Mouse (Mus musculus) kidney, embryonic 16.5 days (tissue): ENCODE data around the gene Nphp4. TPM values are rescaled to one million over a fixed set of nuclear protein-coding genes. Genes with fewer than 3 reads are reported as not detected.
"Not testable (repeated sequence)": the region's sequence is repeated elsewhere in the genome, so short reads cannot be mapped to it uniquely, and the experiment has no call there.

Experiments
- ATAC-seq: fragments of 200-750 bp; cut with Nextera tagmentation; 2 replicates; pipeline ENCODE4 v1.8.0; 2017; ENCODE audit warnings: moderate TSS enrichment; ENCODE audit not compliant: low FRiP score, low TSS enrichment
- H3K27ac ChIP-seq: fragments of 300-500 bp; sonication (generic); 2 replicates; pipeline ENCODE4 v1.5.1; 2014; ENCODE audit warnings: low read length
- H3K27me3 ChIP-seq: fragments of 300-500 bp; sonication (generic); 2 replicates; pipeline ENCODE4 v1.6.1; 2014; ENCODE audit warnings: low read length, control low read depth, mixed read lengths; ENCODE audit not compliant: insufficient read depth
- H3K36me3 ChIP-seq: fragments of 300-500 bp; sonication (generic); 2 replicates; pipeline ENCODE4 v1.6.1; 2014; ENCODE audit warnings: low read length, control low read depth, mixed read lengths; ENCODE audit not compliant: insufficient read depth
- H3K4me1 ChIP-seq: fragments of 300-500 bp; sonication (generic); 2 replicates; pipeline ENCODE4 v1.6.1; 2014; ENCODE audit warnings: low read length, control low read depth, mixed read lengths; ENCODE audit not compliant: insufficient read depth
- H3K4me2 ChIP-seq: fragments of 300-500 bp; sonication (generic); replicated peaks from 2 replicates; pipeline ENCODE4 v1.6.1; 2014; ENCODE audit warnings: low read depth, low read length
- H3K4me3 ChIP-seq: fragments of 300-500 bp; sonication (generic); 2 replicates; pipeline ENCODE4 v1.5.1; 2014; ENCODE audit warnings: mild to moderate bottlenecking, low read length
- H3K9ac ChIP-seq: fragments of 300-500 bp; sonication (generic); replicated peaks from 2 replicates; pipeline ENCODE4 v1.6.1; 2014; ENCODE audit warnings: low read length
- H3K9me3 ChIP-seq: fragments of 300-500 bp; sonication (generic); 2 replicates; pipeline ENCODE4 v1.6.1; 2016; ENCODE audit warnings: low read length, control low read depth
- WGBS: fragments of 180-500 bp; shearing (Covaris S2); extraction: QIAGEN DNeasy Blood & Tissue Kit; methylation state at CpG from one replicate; pipeline ENCODE4 v1.1.7; 2014; 5-methylcytosine and 5-hydroxymethylcytosine counted together
- polyA plus RNA-seq: library from polyadenylated mRNA; unstranded; fragments of >200 nt; fragmentation: Nextera tagmentation; extraction: Ambion mirVana; gene quantifications from 2 replicates; pipeline ENCODE4 v1.2.1, GENCODE M21; 2015

The Nphp4 gene
- polyA plus RNA-seq, 1 experiment from 2014 or later: 5.2 TPM

DNA sequence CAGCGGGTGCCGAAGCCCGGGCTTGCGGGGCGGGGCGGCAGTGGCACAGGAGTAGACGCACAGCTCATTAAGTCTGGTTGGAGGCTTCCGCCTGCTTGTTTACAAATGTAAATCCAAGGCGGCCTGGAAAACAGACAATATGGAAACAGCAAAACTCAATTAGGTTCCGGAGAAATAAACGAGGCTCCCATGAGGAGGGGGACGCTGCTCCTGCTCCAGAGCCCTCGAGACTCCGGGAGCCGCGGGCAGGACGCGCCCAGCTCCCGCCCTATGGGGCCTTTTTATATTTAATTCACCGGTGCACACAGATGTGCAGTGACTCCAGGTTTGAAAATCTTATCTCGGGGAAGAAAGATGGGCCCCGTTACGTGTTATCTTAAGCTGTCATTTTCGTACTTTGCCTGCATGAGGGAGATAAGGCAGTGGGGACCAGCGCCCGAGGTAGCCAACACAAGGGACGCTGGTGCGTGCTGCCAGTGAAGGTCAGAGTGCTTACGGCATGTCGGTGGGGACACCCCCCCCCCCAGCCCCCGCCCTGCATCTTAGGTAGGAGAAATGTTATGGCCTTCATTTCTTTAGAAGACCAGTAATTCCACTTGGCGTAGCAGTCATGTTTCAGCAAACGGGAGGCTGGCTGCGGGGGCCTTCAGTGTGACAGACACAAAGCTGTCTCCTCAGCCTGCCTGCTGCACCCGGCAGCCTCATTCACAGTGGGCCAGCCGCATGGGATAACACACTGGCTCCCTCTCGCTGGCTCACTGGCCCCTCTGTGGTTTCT is 71.6 kb downstream of the Nphp4 start:
- Histone ChIP-seq H3K4me3 (no peak overlapping the region), H3K36me3 (no peaks in the 10 kb centered on the region), H3K9ac (no peak overlapping the region), H3K27ac (no peak overlapping the region), H3K27me3 (no peaks in the 10 kb centered on the region), H3K9me3 (no peaks in the 10 kb centered on the region), H3K4me2 (no peak overlapping the region), H3K4me1 (no peaks in the 10 kb centered on the region)
- WGBS: 59% methylated on average over 37 of the region's 37 CpGs
- ATAC-seq: no peak

DNA sequence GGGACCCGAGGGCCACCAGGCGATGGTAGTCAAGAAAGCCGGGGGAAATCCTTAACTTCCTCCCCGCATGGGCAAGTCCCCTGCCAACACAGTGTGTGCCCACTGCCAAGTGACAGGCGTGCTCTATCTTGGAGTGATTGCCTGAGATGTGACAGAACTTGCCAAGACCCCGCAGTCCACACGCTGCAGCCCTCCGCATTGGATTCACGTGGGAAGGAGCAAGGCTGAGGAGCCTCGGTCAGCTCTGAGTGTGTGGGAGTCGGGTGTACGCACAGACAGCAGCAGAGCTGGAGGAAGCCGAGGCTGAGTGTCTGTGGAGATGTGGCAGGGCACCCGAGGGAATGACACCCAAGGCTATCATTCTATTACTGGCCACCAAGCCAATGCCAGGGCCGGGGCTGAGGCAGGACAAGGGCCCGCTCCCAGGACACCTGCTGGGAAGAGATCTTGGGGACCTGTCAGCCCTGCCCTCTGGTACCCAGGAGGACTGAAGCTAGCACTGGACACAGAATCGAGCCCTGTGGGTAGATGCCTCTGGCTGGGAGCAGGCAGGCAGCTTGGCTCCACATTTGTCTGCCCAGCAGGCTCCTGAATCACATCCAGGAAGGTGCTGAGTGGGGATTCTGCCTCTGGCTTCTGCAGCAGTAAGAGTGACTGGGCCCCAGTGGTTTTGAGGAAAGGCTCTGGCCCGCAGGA is 73.1 kb downstream of the Nphp4 start:
- Histone ChIP-seq H3K9me3 (no peaks in the 10 kb centered on the region), H3K9ac (no peak overlapping the region), H3K36me3 (no peaks in the 10 kb centered on the region), H3K4me3 (no peak overlapping the region), H3K27me3 (no peaks in the 10 kb centered on the region), H3K27ac (no peak overlapping the region), H3K4me1 (no peaks in the 10 kb centered on the region), H3K4me2 (no peak overlapping the region)
- no peak for ATAC-seq
- 76% methylated on average over 18 of the region's 18 CpGs for WGBS

DNA sequence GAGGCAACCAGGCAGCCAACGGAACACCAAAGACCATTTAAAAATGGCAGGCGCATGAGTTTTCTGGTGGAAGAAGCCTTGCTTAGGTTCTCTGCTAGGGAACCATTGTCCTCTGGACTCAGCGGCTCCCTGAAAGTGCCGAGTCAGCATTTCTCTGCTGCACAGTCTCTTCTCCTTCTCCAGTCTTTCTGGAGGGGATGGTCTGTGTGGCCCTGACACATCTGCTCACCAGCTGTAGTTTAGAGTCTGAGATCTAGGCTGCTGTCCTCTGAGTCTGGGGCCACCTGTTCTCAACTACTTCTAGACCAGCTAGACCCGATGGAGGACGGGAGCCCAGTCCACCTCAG is 73.7 kb downstream of the Nphp4 start:
- Histone ChIP-seq H3K4me1 (no peaks in the 10 kb centered on the region), H3K4me2 (no peak overlapping the region), H3K9ac (no peak overlapping the region), H3K36me3 (no peaks in the 10 kb centered on the region), H3K27ac (no peak overlapping the region), H3K27me3 (no peaks in the 10 kb centered on the region), H3K4me3 (no peak overlapping the region), H3K9me3 (no peaks in the 10 kb centered on the region)
- no peak for ATAC-seq
- 88% methylated on average over 6 of the region's 6 CpGs for WGBS

DNA sequence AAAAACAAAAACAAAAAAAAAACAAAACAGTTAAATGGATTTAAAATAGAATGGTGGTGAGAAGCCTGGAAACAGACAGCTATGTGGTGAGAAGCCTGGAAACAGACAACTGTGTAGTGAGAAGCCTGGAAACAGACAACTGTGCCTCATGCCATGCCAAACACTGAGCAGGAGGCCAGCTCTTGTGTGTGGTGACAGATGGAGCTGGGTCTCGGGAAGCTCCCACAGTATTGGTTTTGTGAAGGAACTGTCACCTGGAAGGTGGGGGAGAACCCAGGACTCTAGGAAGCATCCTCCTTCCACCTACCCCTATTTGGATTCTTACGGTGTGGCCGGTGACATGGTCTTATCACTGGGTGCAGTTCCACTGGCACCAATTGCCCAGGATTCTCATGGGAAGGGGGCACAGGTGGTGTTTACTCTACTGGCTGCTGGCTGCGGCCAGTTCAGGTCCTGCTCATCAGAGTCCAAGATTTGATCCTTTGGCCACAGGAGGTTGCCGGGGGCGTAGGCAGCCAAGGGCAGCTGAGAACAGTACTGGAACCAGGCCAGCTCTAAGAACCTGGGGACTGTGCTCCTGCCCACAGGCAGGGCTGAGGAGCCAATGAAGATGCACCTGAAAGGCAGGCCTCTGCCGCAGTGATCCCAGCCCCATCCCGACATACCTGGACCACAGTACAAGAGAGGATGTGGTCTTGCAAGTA is 77.2 kb downstream of the Nphp4 start:
- 88% methylated on average over 8 of the region's 8 CpGs for WGBS
- ATAC-seq: no peak
- H3K36me3 ChIP-seq: no peaks in the 10 kb centered on the region

DNA sequence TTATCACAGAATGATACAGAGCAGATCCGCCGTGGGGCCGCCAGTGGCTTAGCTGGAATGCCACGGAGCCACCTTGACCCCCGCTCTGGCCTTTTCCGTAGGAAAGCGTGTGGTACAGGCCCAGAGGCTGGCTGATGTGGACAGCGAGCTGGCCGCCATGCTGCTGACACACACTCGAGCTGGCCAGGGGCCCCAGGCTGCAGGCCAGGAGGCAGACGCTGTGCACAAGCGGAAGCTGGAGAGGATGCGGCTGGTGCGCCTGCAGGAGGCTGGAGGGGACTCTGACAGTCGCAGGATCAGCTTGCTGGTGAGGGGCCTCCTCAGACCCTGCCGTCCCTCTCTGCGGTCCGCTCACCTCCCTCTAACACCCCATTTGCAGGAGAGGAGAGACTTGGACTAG is 77.9 kb downstream of the Nphp4 start:
- no peaks in the 10 kb centered on the region for H3K9me3 ChIP-seq

More for the DNA sequence above, 77.2 kb downstream of the Nphp4 start:
- H3K4me3 ChIP-seq: no peak overlapping the region
- no peak overlapping the region for H3K27ac ChIP-seq
- no peak overlapping the region for H3K9ac ChIP-seq
- no peaks in the 10 kb centered on the region for H3K9me3 ChIP-seq
- H3K4me1 ChIP-seq: peaks cover 12% of the 10 kb centered on the region
- H3K4me2 ChIP-seq: no peak overlapping the region
- no peaks in the 10 kb centered on the region for H3K27me3 ChIP-seq

DNA sequence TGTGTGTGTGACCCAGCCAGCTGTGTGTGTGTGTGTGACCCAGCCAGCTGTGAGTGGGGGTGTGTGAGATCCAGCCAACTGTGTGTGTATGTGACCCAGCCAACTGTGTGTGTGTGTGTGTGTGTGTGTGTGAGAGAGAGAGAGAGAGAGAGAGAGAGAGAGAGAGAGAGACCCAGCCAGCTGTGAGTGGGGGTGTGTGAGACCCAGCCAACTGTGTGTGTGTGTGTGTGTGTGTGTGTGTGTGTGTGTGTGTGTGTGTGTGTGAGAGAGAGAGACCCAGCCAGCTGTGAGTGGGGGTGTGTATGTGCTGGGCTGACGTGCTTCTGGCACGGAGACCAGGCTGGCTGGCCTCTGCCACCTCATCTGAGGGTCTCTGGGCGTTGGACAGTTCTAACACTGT is 79.3 kb downstream of the Nphp4 start:
- H3K4me1 ChIP-seq: peaks cover 13% of the 10 kb centered on the region
- not testable (repeated sequence) for H3K4me2 ChIP-seq, ATAC-seq, H3K9me3 ChIP-seq, H3K27ac ChIP-seq, H3K36me3 ChIP-seq, H3K9ac ChIP-seq, H3K27me3 ChIP-seq, H3K4me3 ChIP-seq
- WGBS: 49% methylated on average over 3 of the region's 3 CpGs

More for the DNA sequence above, 77.9 kb downstream of the Nphp4 start:
- no peak overlapping the region for H3K4me2 ChIP-seq
- H3K36me3 ChIP-seq: no peaks in the 10 kb centered on the region
- H3K9ac ChIP-seq: no peak overlapping the region
- no peaks in the 10 kb centered on the region for H3K27me3 ChIP-seq
- H3K27ac ChIP-seq: no peak overlapping the region
- 51% methylated on average over 17 of the region's 18 CpGs for WGBS
- no peak for ATAC-seq
- H3K4me3 ChIP-seq: no peak overlapping the region
- H3K4me1 ChIP-seq: peaks cover 13% of the 10 kb centered on the region

DNA sequence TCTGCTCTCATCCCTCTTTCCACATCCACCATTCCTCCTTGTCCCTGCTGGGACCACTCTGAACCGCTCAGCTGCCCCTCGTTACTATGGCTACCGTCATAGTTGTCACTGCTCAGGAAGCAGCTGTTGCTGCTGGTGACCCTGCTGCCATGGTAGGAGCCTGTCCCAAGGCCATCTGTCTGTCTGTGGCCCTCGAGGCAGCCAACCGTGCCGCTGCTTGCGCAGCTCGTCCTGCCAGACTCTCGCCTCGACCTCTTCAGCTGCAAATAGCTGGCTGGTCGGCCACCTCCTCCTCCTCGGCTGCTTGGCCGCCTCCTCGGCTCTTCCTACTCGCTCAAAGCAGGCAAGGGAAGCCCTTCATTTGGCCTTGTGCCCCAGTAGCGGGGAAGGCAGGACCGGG is 81.7 kb downstream of the Nphp4 start:
- ATAC-seq: peak; percentile 46; the same call in 1 of the 2 replicates
- Histone ChIP-seq H3K9me3 (no peaks in the 10 kb centered on the region), H3K36me3 (no peaks in the 10 kb centered on the region), H3K4me2 (0 out of 2 replicates have a peak overlapping the region, but pooled peaks have one; percentile 3), H3K27ac (no peak overlapping the region), H3K9ac (no peak overlapping the region), H3K27me3 (no peaks in the 10 kb centered on the region), H3K4me3 (no peak overlapping the region), H3K4me1 (peaks cover 13% of the 10 kb centered on the region)
- 9% methylated on average over 17 of the region's 17 CpGs for whole genome bisulfite sequencing

DNA sequence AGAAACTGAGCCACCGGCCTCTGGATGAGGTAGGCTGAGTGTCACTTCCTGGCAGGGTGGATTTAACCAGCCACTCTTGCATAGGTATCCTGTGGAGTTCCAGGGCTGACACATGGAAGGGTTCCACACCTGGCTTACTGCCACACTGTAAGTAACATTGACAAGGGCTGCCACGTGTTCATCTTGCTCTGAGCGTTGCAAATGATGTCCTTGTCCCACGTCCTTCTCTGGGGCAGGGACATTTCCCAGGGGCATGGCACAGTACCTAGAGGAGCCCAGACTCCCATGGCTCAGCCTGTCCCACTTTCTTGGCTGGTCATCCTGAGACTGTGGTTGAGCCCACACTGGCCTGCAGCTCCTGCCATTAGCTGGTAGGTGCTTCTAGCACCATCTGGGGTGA is 91.5 kb downstream of the Nphp4 start:
- WGBS: 63% methylated on average over 4 of the region's 4 CpGs
- H3K9me3 ChIP-seq: no peaks in the 10 kb centered on the region

DNA sequence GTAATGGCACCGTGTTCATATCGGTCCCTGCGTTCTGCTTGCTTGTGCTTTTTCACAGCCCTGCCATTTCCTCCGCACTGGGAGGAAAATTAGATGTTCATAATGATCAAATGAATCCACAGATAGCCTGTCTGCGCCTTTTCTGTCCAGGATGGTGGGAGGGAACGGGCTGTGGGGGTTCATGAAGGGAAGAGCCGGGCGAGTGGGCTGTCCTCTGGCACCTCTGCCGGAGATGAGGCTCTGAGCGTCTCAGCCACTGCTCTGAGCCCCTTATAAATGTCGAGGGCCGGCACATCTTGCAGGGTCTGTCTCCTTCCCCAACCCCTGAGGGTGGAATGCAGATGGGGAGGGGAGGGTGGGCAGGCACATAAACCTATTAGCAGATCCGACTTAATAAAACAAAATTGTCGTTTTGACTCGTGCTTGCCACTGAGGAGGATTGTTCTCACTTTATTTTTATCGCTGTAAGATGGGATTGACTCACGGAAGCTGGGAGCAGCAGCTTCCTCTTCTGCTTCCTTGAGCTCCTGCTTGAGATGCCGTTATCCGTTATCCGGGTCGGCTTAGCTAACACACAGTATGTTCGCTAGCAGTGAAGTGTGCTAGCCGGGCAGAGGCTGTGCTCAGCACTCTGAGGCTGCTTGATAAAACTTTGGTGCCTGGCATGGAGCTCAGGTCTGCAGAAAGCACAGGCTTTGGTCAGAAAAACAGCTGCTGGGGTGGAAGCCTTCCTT is 92.3 kb downstream of the Nphp4 start:
- H3K36me3 ChIP-seq: no peaks in the 10 kb centered on the region
- no peak overlapping the region for H3K27ac ChIP-seq
- peaks cover 15% of the 10 kb centered on the region; the same call in 1 of the 2 replicates for H3K27me3 ChIP-seq
- peak overlapping the region; percentile 25; the same call in 1 of the 2 replicates for H3K4me2 ChIP-seq
- no peak overlapping the region for H3K4me3 ChIP-seq
- WGBS: 21% methylated on average over 23 of the region's 23 CpGs
- H3K4me1 ChIP-seq: no peaks in the 10 kb centered on the region
- 0 out of 2 replicates have a peak overlapping the region, but pooled peaks have one; percentile 4 for H3K9ac ChIP-seq
- no peaks in the 10 kb centered on the region for H3K9me3 ChIP-seq
- no peak for ATAC-seq

More for the DNA sequence above, 91.5 kb downstream of the Nphp4 start:
- Histone ChIP-seq H3K27me3 (peaks cover 15% of the 10 kb centered on the region; the same call in 1 of the 2 replicates), H3K4me3 (no peak overlapping the region), H3K9ac (no peak overlapping the region), H3K36me3 (no peaks in the 10 kb centered on the region), H3K4me1 (no peaks in the 10 kb centered on the region), H3K27ac (no peak overlapping the region), H3K4me2 (no peak overlapping the region)
- no peak for ATAC-seq
